Mouse (Mus musculus) liver, embryonic 11.5 days (tissue): ENCODE data around the gene Gm29776. TPM values are rescaled to one million over a fixed set of nuclear protein-coding genes. Genes with fewer than 3 reads are reported as not detected.

Experiments
- ATAC-seq: fragments of 200-750 bp; cut with Nextera tagmentation; replicated peaks from 2 replicates; pipeline ENCODE4 v1.8.0; 2017; ENCODE audit warnings: moderate number of reproducible peaks, mild to moderate bottlenecking, moderate TSS enrichment, moderate library complexity; ENCODE audit not compliant: low FRiP score
- DNase-seq: peaks from one replicate; pipeline ENCODE4 v3.0.0-alpha.2; 2017; ENCODE audit warnings: low spot score
- H3K27ac ChIP-seq: fragments of 300-500 bp; sonication (generic); 2 replicates; pipeline ENCODE4 v1.5.1; 2014; ENCODE audit warnings: mild to moderate bottlenecking, low read depth, low read length, control low read depth
- H3K27me3 ChIP-seq: fragments of 300-500 bp; sonication (generic); replicated peaks from 2 replicates; pipeline ENCODE4 v1.6.1; 2014; ENCODE audit warnings: low read length, mixed read lengths; ENCODE audit not compliant: control insufficient read depth, insufficient read depth
- H3K36me3 ChIP-seq: fragments of 300-500 bp; sonication (generic); 2 replicates; pipeline ENCODE4 v1.6.1; 2014; ENCODE audit warnings: mild to moderate bottlenecking, low read length, moderate library complexity, mixed read lengths; ENCODE audit not compliant: control insufficient read depth, insufficient read depth
- H3K4me1 ChIP-seq: fragments of 300-500 bp; sonication (generic); replicated peaks from 2 replicates; pipeline ENCODE4 v1.6.1; 2014; ENCODE audit warnings: low read length, mixed read lengths; ENCODE audit not compliant: control insufficient read depth, insufficient read depth
- H3K4me2 ChIP-seq: fragments of 300-500 bp; sonication (generic); 2 replicates; pipeline ENCODE4 v1.6.1; 2014; ENCODE audit warnings: mild to moderate bottlenecking, control low read depth, moderate library complexity
- H3K4me3 ChIP-seq: fragments of 300-500 bp; sonication (generic); 2 replicates; pipeline ENCODE4 v1.5.1; 2014; ENCODE audit warnings: low read depth, low read length, control low read depth
- H3K9ac ChIP-seq: fragments of 300-500 bp; sonication (generic); 2 replicates; pipeline ENCODE4 v1.6.1; 2014; ENCODE audit warnings: low read depth, low read length, control low read depth
- H3K9me3 ChIP-seq: fragments of 300-500 bp; sonication (generic); 2 replicates; pipeline ENCODE4 v1.6.1; 2016; ENCODE audit warnings: low read length, inconsistent platforms, mixed read lengths; ENCODE audit not compliant: control insufficient read depth
- WGBS: fragments of 180-500 bp; shearing (Covaris S2); extraction: QIAGEN DNeasy Blood & Tissue Kit; methylation state at CpG from one replicate; pipeline ENCODE4 v1.1.7; 2014; 5-methylcytosine and 5-hydroxymethylcytosine counted together
- polyA plus RNA-seq: library from polyadenylated mRNA; unstranded; fragments of >200 nt; fragmentation: Nextera tagmentation; extraction: Ambion mirVana; gene quantifications from 2 replicates; pipeline ENCODE4 v1.2.1, GENCODE M21; 2014

Gm29776 gene
- polyA plus RNA-seq, 1 experiment from 2014 or later = 0.07 TPM

- no peak overlapping the region for H3K4me3 ChIP-seq
- no peaks in the 10 kb centered on the region for H3K4me1 ChIP-seq
- WGBS = 68% methylated on average over 4 of the region's 4 CpGs
- no peak overlapping the region for H3K27ac ChIP-seq
- no peak overlapping the region for H3K9ac ChIP-seq
- DNase-seq = no peak
- H3K9me3 ChIP-seq = no peaks in the 10 kb centered on the region
- no peak for ATAC-seq
- H3K4me2 ChIP-seq = no peak overlapping the region
- H3K36me3 ChIP-seq = no peaks in the 10 kb centered on the region
- H3K27me3 ChIP-seq = no peaks in the 10 kb centered on the region
Measured at GRCm38 (mm10) chr14:54734004-54734403, 35.4 kb upstream of the Gm29776 start.

GRCm38 (mm10) chr14:54732206-54732605, 33.6 kb upstream of the Gm29776 start:
- H3K27me3 ChIP-seq = no peaks in the 10 kb centered on the region
- H3K4me1 ChIP-seq = no peaks in the 10 kb centered on the region
- H3K9ac ChIP-seq = no peak overlapping the region
- H3K36me3 ChIP-seq = no peaks in the 10 kb centered on the region
- no peaks in the 10 kb centered on the region for H3K9me3 ChIP-seq
- DNase-seq (no peak), ATAC-seq (no peak)
- H3K4me3 ChIP-seq = no peak overlapping the region
- 86% methylated on average over 8 of the region's 8 CpGs for WGBS
- no peak overlapping the region for H3K27ac ChIP-seq
- no peak overlapping the region for H3K4me2 ChIP-seq

GRCm38 (mm10) chr14:54730305-54730704, 31.7 kb upstream of the Gm29776 start:
- Histone ChIP-seq H3K27ac (no peak overlapping the region), H3K36me3 (no peaks in the 10 kb centered on the region), H3K4me3 (no peak overlapping the region), H3K27me3 (no peaks in the 10 kb centered on the region), H3K9ac (no peak overlapping the region), H3K4me1 (no peaks in the 10 kb centered on the region), H3K9me3 (no peaks in the 10 kb centered on the region), H3K4me2 (no peak overlapping the region)
- WGBS = 85% methylated on average over 6 of the region's 6 CpGs
- no peak for ATAC-seq
- DNase-seq = no peak

- Histone ChIP-seq H3K27ac (no peak overlapping the region), H3K4me1 (no peaks in the 10 kb centered on the region), H3K9me3 (no peaks in the 10 kb centered on the region), H3K36me3 (no peaks in the 10 kb centered on the region), H3K4me3 (no peak overlapping the region), H3K4me2 (no peak overlapping the region), H3K9ac (no peak overlapping the region), H3K27me3 (no peaks in the 10 kb centered on the region)
- DNase-seq (no peak), ATAC-seq (no peak)
- 65% methylated on average over 13 of the region's 13 CpGs for WGBS
Measured at GRCm38 (mm10) chr14:54728823-54729653, 30.4 kb upstream of the Gm29776 start.

GRCm38 (mm10) chr14:54727565-54727964, 28.9 kb upstream of the Gm29776 start:
- Histone ChIP-seq H3K27me3 (no peaks in the 10 kb centered on the region), H3K36me3 (no peaks in the 10 kb centered on the region), H3K9me3 (no peaks in the 10 kb centered on the region), H3K9ac (no peak overlapping the region), H3K4me1 (no peaks in the 10 kb centered on the region), H3K27ac (no peak overlapping the region), H3K4me3 (no peak overlapping the region), H3K4me2 (no peak overlapping the region)
- WGBS = 73% methylated on average over 5 of the region's 5 CpGs
- DNase-seq (no peak), ATAC-seq (no peak)

GRCm38 (mm10) chr14:54724049-54724448, 25.4 kb upstream of the Gm29776 start:
- Histone ChIP-seq H3K4me2 (no peak overlapping the region), H3K36me3 (no peaks in the 10 kb centered on the region), H3K4me3 (no peak overlapping the region), H3K9me3 (no peaks in the 10 kb centered on the region), H3K27ac (no peak overlapping the region), H3K9ac (no peak overlapping the region), H3K4me1 (no peaks in the 10 kb centered on the region), H3K27me3 (no peaks in the 10 kb centered on the region; the same call in 1 of the 2 replicates)
- 47% methylated on average over 6 of the region's 6 CpGs for WGBS
- ATAC-seq (no peak), DNase-seq (no peak)

GRCm38 (mm10) chr14:54721711-54722110, 23.1 kb upstream of the Gm29776 start:
- Histone ChIP-seq H3K27me3 (no peaks in the 10 kb centered on the region; the same call in 1 of the 2 replicates), H3K4me1 (no peaks in the 10 kb centered on the region), H3K9ac (no peak overlapping the region), H3K9me3 (no peaks in the 10 kb centered on the region), H3K36me3 (no peaks in the 10 kb centered on the region), H3K27ac (no peak overlapping the region), H3K4me3 (no peak overlapping the region), H3K4me2 (no peak overlapping the region)
- WGBS = 77% methylated on average over 10 of the region's 10 CpGs
- DNase-seq = no peak
- ATAC-seq = no peak

- no peak for ATAC-seq
- 82% methylated on average over 7 of the region's 7 CpGs for WGBS
- no peak overlapping the region for H3K4me3 ChIP-seq
Measured at GRCm38 (mm10) chr14:54720654-54721350, 22.2 kb upstream of the Gm29776 start.

More at GRCm38 (mm10) chr14:54720654-54721350, 22.2 kb upstream of the Gm29776 start:
- H3K4me1 ChIP-seq = no peaks in the 10 kb centered on the region
- no peak overlapping the region for H3K4me2 ChIP-seq
- no peaks in the 10 kb centered on the region; the same call in 1 of the 2 replicates for H3K27me3 ChIP-seq
- no peaks in the 10 kb centered on the region for H3K36me3 ChIP-seq
- no peak for DNase-seq
- no peak overlapping the region for H3K9ac ChIP-seq
- no peaks in the 10 kb centered on the region for H3K9me3 ChIP-seq
- H3K27ac ChIP-seq = no peak overlapping the region
